Mouse (Mus musculus) myocyte (in vitro differentiated cells): ENCODE measurements around the gene Ppa1. TPM values are rescaled to one million over a fixed set of nuclear protein-coding genes. Genes with fewer than 3 reads are reported as not detected.
A peak's percentile ranks its signal among the peaks of the same experiment; 100 is the strongest.

ENCODE experiments used
- H3K27me3 ChIP-seq: one replicate; pipeline ENCODE4 v1.6.1; 2011; ENCODE audit not compliant: control insufficient read depth, insufficient read depth, insufficient read length
- H3K36me3 ChIP-seq: one replicate; pipeline ENCODE4 v1.6.1; 2011; ENCODE audit not compliant: control insufficient read depth, insufficient read depth
- H3K4me2 ChIP-seq: one replicate; pipeline ENCODE4 v1.6.1; 2011; ENCODE audit warnings: low read depth, control low read depth
- H3K4me3 ChIP-seq: one replicate; pipeline ENCODE4 v1.5.1; 2011; ENCODE audit warnings: mild to moderate bottlenecking, control low read depth, moderate library complexity
- H3K79me2 ChIP-seq: one replicate; pipeline ENCODE4 v1.6.1; 2011; ENCODE audit not compliant: control insufficient read depth, insufficient read depth
- H3ac ChIP-seq: one replicate; pipeline ENCODE4 v1.6.1; 2011; ENCODE audit not compliant: control insufficient read depth, insufficient read length
- CEBPB ChIP-seq: IDR thresholded peaks from 2 replicates; pipeline ENCODE4 v1.6.1; 2011; ENCODE audit warnings: mild to moderate bottlenecking, moderate library complexity; ENCODE audit not compliant: poor library complexity, insufficient read depth, severe bottlenecking
- E2F4 ChIP-seq: IDR thresholded peaks from one replicate; pipeline ENCODE4 v1.6.1; 2011; ENCODE audit warnings: mild to moderate bottlenecking, control low read depth, moderate library complexity; ENCODE audit not compliant: insufficient read depth
- MAX ChIP-seq: IDR thresholded peaks from one replicate; pipeline ENCODE4 v1.6.1; 2011; ENCODE audit warnings: low read depth, mild to moderate bottlenecking, control low read depth
- MYOD1 ChIP-seq, 3 experiments: IDR thresholded peaks; one replicate each; pipeline ENCODE4 v1.6.1; 2011; ENCODE audit warnings: control low read depth in 2 of 3, low read depth in 2 of 3, mild to moderate bottlenecking in 2 of 3, moderate library complexity in 1 of 3; ENCODE audit not compliant: insufficient read length in 2 of 3, control insufficient read depth in 1 of 3
- MYOG ChIP-seq, 3 experiments: IDR thresholded peaks; one replicate each; pipeline ENCODE4 v1.6.1; 2011; ENCODE audit warnings: control low read depth in 2 of 3, low read depth in 2 of 3, mild to moderate bottlenecking in 2 of 3; ENCODE audit not compliant: insufficient read length in 2 of 3, control insufficient read depth in 1 of 3, insufficient read depth in 1 of 3
- POLR2A ChIP-seq: IDR thresholded peaks from one replicate; pipeline ENCODE4 v1.6.1; 2011; ENCODE audit warnings: low read depth, mild to moderate bottlenecking, control low read depth, moderate library complexity; ENCODE audit not compliant: insufficient read length
- POLR2AphosphoS2 ChIP-seq: IDR thresholded peaks from one replicate; pipeline ENCODE4 v1.6.1; 2011; ENCODE audit warnings: low read depth, control low read depth; ENCODE audit not compliant: insufficient read length
- REST ChIP-seq: IDR thresholded peaks from one replicate; pipeline ENCODE4 v1.6.1; 2011; ENCODE audit warnings: mild to moderate bottlenecking, control low read depth, moderate library complexity; ENCODE audit not compliant: insufficient read depth, insufficient read length
- SRF ChIP-seq: IDR thresholded peaks from one replicate; pipeline ENCODE4 v1.6.1; 2011; ENCODE audit warnings: low read depth; ENCODE audit not compliant: control insufficient read depth, insufficient read length
- TCF12 ChIP-seq: IDR thresholded peaks from one replicate; pipeline ENCODE4 v1.6.1; 2011; ENCODE audit warnings: mild to moderate bottlenecking, control low read depth; ENCODE audit not compliant: poor library complexity, insufficient read depth, severe bottlenecking
- TCF3 ChIP-seq: IDR thresholded peaks from one replicate; pipeline ENCODE4 v1.6.1; 2011; ENCODE audit warnings: low read depth, control low read depth; ENCODE audit not compliant: insufficient read length
- USF1 ChIP-seq: IDR thresholded peaks from one replicate; pipeline ENCODE4 v1.6.1; 2011; ENCODE audit warnings: low read depth, mild to moderate bottlenecking, control low read depth, moderate library complexity
- polyA plus RNA-seq: library from polyadenylated mRNA; unstranded; fragments of >200 nt; fragmentation: generic; extraction: Trizol; gene quantifications from one replicate; pipeline ENCODE4 v1.2.1, GENCODE M21; 2012; ENCODE audit warnings: missing spikeins

The Ppa1 gene
- polyA plus RNA-seq, 1 experiment = 93.2 TPM

GRCm38 (mm10) chr10:61656928-61657882, 8.9 kb downstream of the Ppa1 start:
- no peak for TF ChIP-seq E2F4
- no peak for TF ChIP-seq MAX
- no peak for TF ChIP-seq POLR2A
- no peak for TF ChIP-seq USF1
- TF ChIP-seq TCF12 = no peak
- TF ChIP-seq TCF3 = no peak
- Histone ChIP-seq H3K4me3 (no peak overlapping the region), H3K79me2 (no peaks in the 10 kb centered on the region), H3K4me2 (no peak overlapping the region), H3ac (no peak overlapping the region), H3K36me3 (peaks cover 23% of the 10 kb centered on the region), H3K27me3 (no peaks in the 10 kb centered on the region)

GRCm38 (mm10) chr10:61657985-61658384, 9.6 kb downstream of the Ppa1 start:
- TF ChIP-seq MAX (no peak), E2F4 (no peak), TCF3 (no peak), REST (no peak), POLR2A (no peak), CEBPB (no peak), USF1 (no peak), POLR2AphosphoS2 (no peak), MYOG (IDR thresholded peaks at IDR 0.05; ENCODE audit: control insufficient read depth in 1 of 3, insufficient read depth in 1 of 3, insufficient read length in 2 of 3, low read depth in 2 of 3) (no peak)

GRCm38 (mm10) chr10:61661887-61662286, 13.5 kb downstream of the Ppa1 start:
- H3K79me2 ChIP-seq = no peaks in the 10 kb centered on the region
- H3K27me3 ChIP-seq = no peaks in the 10 kb centered on the region
- H3K4me2 ChIP-seq = peak overlapping the region; percentile 64
- H3K36me3 ChIP-seq = peaks cover 30% of the 10 kb centered on the region
- no peak for TF ChIP-seq CEBPB
- TF ChIP-seq MYOG (IDR thresholded peaks at IDR 0.05; ENCODE audit: control insufficient read depth in 1 of 3, insufficient read depth in 1 of 3, insufficient read length in 2 of 3, low read depth in 2 of 3) = no peak
- TF ChIP-seq USF1 = no peak
- TF ChIP-seq TCF12 = no peak
- TF ChIP-seq MYOD1 (IDR thresholded peaks at IDR 0.05; ENCODE audit: control insufficient read depth in 1 of 3, insufficient read length in 2 of 3, low read depth in 2 of 3) = no peak
- TF ChIP-seq MAX = no peak
- TF ChIP-seq POLR2AphosphoS2 = no peak
- no peak for TF ChIP-seq SRF
- TF ChIP-seq POLR2A = no peak
- no peak for TF ChIP-seq REST
- TF ChIP-seq TCF3 = no peak
- TF ChIP-seq E2F4 = no peak
- H3ac ChIP-seq = no peak overlapping the region
- H3K4me3 ChIP-seq = no peak overlapping the region

More at GRCm38 (mm10) chr10:61657985-61658384, 9.6 kb downstream of the Ppa1 start:
- peaks cover 23% of the 10 kb centered on the region for H3K36me3 ChIP-seq
- H3K4me2 ChIP-seq = no peak overlapping the region
- H3K27me3 ChIP-seq = no peaks in the 10 kb centered on the region
- H3ac ChIP-seq = no peak overlapping the region
- H3K4me3 ChIP-seq = no peak overlapping the region
- H3K79me2 ChIP-seq = no peaks in the 10 kb centered on the region

- Histone ChIP-seq H3K4me3 (no peak overlapping the region), H3K36me3 (peaks cover 30% of the 10 kb centered on the region), H3K79me2 (no peaks in the 10 kb centered on the region), H3K4me2 (peak overlapping the region; percentile 64), H3K27me3 (no peaks in the 10 kb centered on the region), H3ac (no peak overlapping the region)
- TF ChIP-seq CEBPB (0 out of 2 replicates have a peak, but pooled peaks have one; percentile 2), TCF3 (no peak), USF1 (no peak), POLR2AphosphoS2 (no peak), MYOD1 (IDR thresholded peaks at IDR 0.05; ENCODE audit: control insufficient read depth in 1 of 3, insufficient read length in 2 of 3, low read depth in 2 of 3) (no peak), E2F4 (no peak)
Measured at GRCm38 (mm10) chr10:61662391-61662988, 14.1 kb downstream of the Ppa1 start.

- no peak overlapping the region for H3ac ChIP-seq
Measured at GRCm38 (mm10) chr10:61665111-61665510, 16.8 kb downstream of the Ppa1 start.

More at GRCm38 (mm10) chr10:61665111-61665510, 16.8 kb downstream of the Ppa1 start:
- Histone ChIP-seq H3K27me3 (no peaks in the 10 kb centered on the region), H3K36me3 (peaks cover 34% of the 10 kb centered on the region), H3K4me2 (no peak overlapping the region), H3K79me2 (no peaks in the 10 kb centered on the region), H3K4me3 (no peak overlapping the region)
- TF ChIP-seq MYOD1 (IDR thresholded peaks at IDR 0.05; ENCODE audit: control insufficient read depth in 1 of 3, insufficient read length in 2 of 3, low read depth in 2 of 3) = no peak
- no peak for TF ChIP-seq E2F4
- no peak for TF ChIP-seq POLR2AphosphoS2
- no peak for TF ChIP-seq MAX
- TF ChIP-seq SRF = no peak
- no peak for TF ChIP-seq REST
- no peak for TF ChIP-seq USF1
- TF ChIP-seq CEBPB = no peak
- TF ChIP-seq MYOG (IDR thresholded peaks at IDR 0.05; ENCODE audit: control insufficient read depth in 1 of 3, insufficient read depth in 1 of 3, insufficient read length in 2 of 3, low read depth in 2 of 3) = no peak
